Mouse (Mus musculus) stomach, embryonic 16.5 days (tissue): ENCODE measurements around the gene Dab2. TPM values are rescaled to one million over a fixed set of nuclear protein-coding genes. Genes with fewer than 3 reads are reported as not detected.

Source experiments
- ATAC-seq: fragments of 200-750 bp; cut with Nextera tagmentation; 2 replicates; pipeline ENCODE4 v1.8.0; 2017; ENCODE audit warnings: moderate number of reproducible peaks, moderate TSS enrichment; ENCODE audit not compliant: insufficient read depth, low FRiP score
- H3K27ac ChIP-seq: fragments of 300-500 bp; sonication (generic); 2 replicates; pipeline ENCODE4 v1.5.1; 2014; ENCODE audit warnings: low read length
- H3K27me3 ChIP-seq: fragments of 300-500 bp; sonication (generic); 2 replicates; pipeline ENCODE4 v1.6.1; 2014; ENCODE audit warnings: low read length, control low read depth, mixed read lengths; ENCODE audit not compliant: control insufficient read depth, insufficient read depth
- H3K36me3 ChIP-seq: fragments of 300-500 bp; sonication (generic); 2 replicates; pipeline ENCODE4 v1.6.1; 2014; ENCODE audit warnings: low read length; ENCODE audit not compliant: control insufficient read depth, insufficient read depth
- H3K4me1 ChIP-seq: fragments of 300-500 bp; sonication (generic); 2 replicates; pipeline ENCODE4 v1.6.1; 2014; ENCODE audit warnings: low read length, control low read depth, mixed read lengths; ENCODE audit not compliant: control insufficient read depth, insufficient read depth
- H3K4me2 ChIP-seq: fragments of 300-500 bp; sonication (generic); 2 replicates; pipeline ENCODE4 v1.6.1; 2014; ENCODE audit warnings: low read depth, low read length, mixed read lengths
- H3K4me3 ChIP-seq: fragments of 300-500 bp; sonication (generic); replicated peaks from 2 replicates; pipeline ENCODE4 v1.5.1; 2014; ENCODE audit warnings: mild to moderate bottlenecking, low read length
- H3K9ac ChIP-seq: fragments of 300-500 bp; sonication (generic); 2 replicates; pipeline ENCODE4 v1.6.1; 2014; ENCODE audit warnings: low read length
- H3K9me3 ChIP-seq: fragments of 300-500 bp; sonication (generic); replicated peaks from 2 replicates; pipeline ENCODE4 v1.6.1; 2016; ENCODE audit warnings: low read length, control low read depth; ENCODE audit not compliant: control insufficient read depth
- WGBS: fragments of 180-500 bp; shearing (Covaris S2); extraction: QIAGEN DNeasy Blood & Tissue Kit; methylation state at CpG from one replicate; pipeline ENCODE4 v1.1.7; 2014; 5-methylcytosine and 5-hydroxymethylcytosine counted together
- polyA plus RNA-seq: library from polyadenylated mRNA; unstranded; fragments of >200 nt; fragmentation: Nextera tagmentation; extraction: Ambion mirVana; gene quantifications from 2 replicates; pipeline ENCODE4 v1.2.1, GENCODE M21; 2015

Dab2 gene
- polyA plus RNA-seq, 1 experiment from 2014 or later: 50.0 TPM

GRCm38 (mm10) chr15:6385241-6385640, 85.7 kb downstream of the Dab2 start:
- ATAC-seq: no peak

DNA sequence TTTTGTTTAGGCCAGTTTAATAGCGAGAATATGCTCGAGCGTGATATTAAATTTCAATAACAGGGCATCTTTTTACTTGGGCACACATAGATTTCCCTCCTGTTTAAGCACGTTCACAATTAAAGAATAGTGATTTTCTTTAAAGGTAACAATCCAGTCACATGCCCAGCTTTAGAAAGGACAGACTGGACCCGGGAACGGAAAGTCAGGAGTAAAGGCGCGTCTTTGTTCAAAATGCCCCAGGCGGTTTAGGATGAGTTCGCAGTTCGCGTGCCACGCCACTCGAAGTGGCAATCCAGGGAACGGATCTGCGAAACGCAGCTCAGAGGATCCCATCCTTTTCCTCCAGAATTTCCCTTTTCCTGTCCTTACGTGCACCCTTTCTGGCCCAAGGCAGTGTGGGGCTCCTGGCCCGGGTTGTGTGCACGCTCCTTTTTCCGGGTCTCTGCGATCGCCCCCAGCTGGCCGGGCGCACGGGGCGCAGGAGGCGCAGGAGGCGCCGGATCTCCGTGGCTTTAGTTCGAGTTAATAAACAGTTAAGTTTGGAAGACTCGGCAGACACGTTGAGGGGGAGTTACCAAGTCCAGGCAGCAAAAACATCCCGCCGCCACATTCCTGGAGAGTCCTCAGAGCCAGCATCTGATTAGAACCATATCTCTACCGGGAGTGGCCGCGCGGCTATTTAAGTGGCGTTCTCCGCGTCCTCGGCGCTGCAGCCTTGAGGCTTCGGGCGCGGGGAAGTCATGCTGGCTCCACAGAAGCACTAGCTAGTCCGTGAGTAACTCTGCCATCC, 86.8 kb downstream of the Dab2 start:
- peak overlapping the region; percentile 57 for H3K4me3 ChIP-seq
- ATAC-seq: peak; percentile 91
- peak overlapping the region; percentile 72 for H3K9ac ChIP-seq
- H3K36me3 ChIP-seq: no peaks in the 10 kb centered on the region
- peak overlapping the region; percentile 29 for H3K27ac ChIP-seq
- peak overlapping the region; percentile 64 for H3K4me2 ChIP-seq
- H3K9me3 ChIP-seq: no peaks in the 10 kb centered on the region
- H3K4me1 ChIP-seq: peaks cover 20% of the 10 kb centered on the region
- no peaks in the 10 kb centered on the region for H3K27me3 ChIP-seq
- 2% methylated on average over 49 of the region's 49 CpGs for WGBS

More at GRCm38 (mm10) chr15:6385241-6385640, 85.7 kb downstream of the Dab2 start:
- no peaks in the 10 kb centered on the region for H3K36me3 ChIP-seq
- no peak overlapping the region for H3K4me2 ChIP-seq
- H3K9ac ChIP-seq: no peak overlapping the region
- H3K27me3 ChIP-seq: no peaks in the 10 kb centered on the region
- H3K4me1 ChIP-seq: peaks cover 13% of the 10 kb centered on the region
- no peaks in the 10 kb centered on the region for H3K9me3 ChIP-seq
- H3K4me3 ChIP-seq: no peak overlapping the region
- 34% methylated on average over 1 of the region's 1 CpGs for WGBS
- H3K27ac ChIP-seq: no peak overlapping the region

- WGBS: 8% methylated on average over 19 of the region's 19 CpGs
Measured at GRCm38 (mm10) chr15:6386961-6387728, 87.6 kb downstream of the Dab2 start.

GRCm38 (mm10) chr15:6387729-6388070, 88.1 kb downstream of the Dab2 start:
- Histone ChIP-seq H3K27me3 (no peaks in the 10 kb centered on the region), H3K9ac (peak overlapping the region; percentile 72), H3K4me3 (peak overlapping the region; percentile 57), H3K27ac (peak overlapping the region; percentile 15), H3K9me3 (no peaks in the 10 kb centered on the region), H3K36me3 (no peaks in the 10 kb centered on the region), H3K4me2 (peak overlapping the region; percentile 64), H3K4me1 (peaks cover 20% of the 10 kb centered on the region)
- WGBS: 10% methylated on average over 6 of the region's 6 CpGs
- ATAC-seq: no peak

More at GRCm38 (mm10) chr15:6386961-6387728, 87.6 kb downstream of the Dab2 start:
- Histone ChIP-seq H3K9ac (peak overlapping the region; percentile 72), H3K4me1 (peaks cover 20% of the 10 kb centered on the region), H3K4me3 (peak overlapping the region; percentile 57), H3K27ac (peak overlapping the region; percentile 29), H3K9me3 (no peaks in the 10 kb centered on the region), H3K36me3 (no peaks in the 10 kb centered on the region), H3K4me2 (peak overlapping the region; percentile 64), H3K27me3 (no peaks in the 10 kb centered on the region)
- no peak for ATAC-seq

GRCm38 (mm10) chr15:6388146-6388545, 88.6 kb downstream of the Dab2 start:
- Histone ChIP-seq H3K36me3 (no peaks in the 10 kb centered on the region), H3K4me3 (peak overlapping the region; percentile 57), H3K4me2 (peak overlapping the region; percentile 64), H3K9ac (peak overlapping the region; percentile 72), H3K27ac (peak overlapping the region; percentile 15; the same call in 1 of the 2 replicates), H3K27me3 (no peaks in the 10 kb centered on the region), H3K9me3 (no peaks in the 10 kb centered on the region), H3K4me1 (peaks cover 20% of the 10 kb centered on the region)
- WGBS: 53% methylated on average over 3 of the region's 3 CpGs
- ATAC-seq: no peak

DNA sequence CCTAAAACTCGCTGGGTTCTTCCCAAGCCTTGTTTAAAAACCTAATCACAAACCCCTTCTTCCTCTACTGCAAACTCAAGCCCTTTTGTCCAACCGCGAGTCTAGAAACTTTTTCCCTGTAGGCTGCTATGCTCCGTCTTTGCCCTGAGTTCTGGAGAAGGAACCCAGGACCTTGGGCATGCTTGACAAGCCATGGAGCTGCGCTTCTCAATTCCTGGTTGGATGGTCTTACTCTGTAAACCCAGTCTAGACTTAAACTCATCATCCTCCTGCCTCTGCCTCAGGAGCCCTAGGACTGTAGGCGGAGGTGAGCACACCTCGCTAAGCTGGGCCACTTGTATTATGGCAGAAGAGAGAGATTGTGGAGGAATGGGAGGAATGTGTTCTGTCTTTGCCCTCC, 89.0 kb downstream of the Dab2 start:
- H3K9ac ChIP-seq: peak overlapping the region; percentile 72
- H3K36me3 ChIP-seq: no peaks in the 10 kb centered on the region
- H3K27me3 ChIP-seq: no peaks in the 10 kb centered on the region
- H3K4me3 ChIP-seq: peak overlapping the region; percentile 57
- H3K4me1 ChIP-seq: peaks cover 20% of the 10 kb centered on the region
- no peaks in the 10 kb centered on the region for H3K9me3 ChIP-seq
- H3K4me2 ChIP-seq: peak overlapping the region; percentile 64
- no peak for ATAC-seq
- H3K27ac ChIP-seq: no peak overlapping the region
- WGBS: 88% methylated on average over 7 of the region's 7 CpGs

DNA sequence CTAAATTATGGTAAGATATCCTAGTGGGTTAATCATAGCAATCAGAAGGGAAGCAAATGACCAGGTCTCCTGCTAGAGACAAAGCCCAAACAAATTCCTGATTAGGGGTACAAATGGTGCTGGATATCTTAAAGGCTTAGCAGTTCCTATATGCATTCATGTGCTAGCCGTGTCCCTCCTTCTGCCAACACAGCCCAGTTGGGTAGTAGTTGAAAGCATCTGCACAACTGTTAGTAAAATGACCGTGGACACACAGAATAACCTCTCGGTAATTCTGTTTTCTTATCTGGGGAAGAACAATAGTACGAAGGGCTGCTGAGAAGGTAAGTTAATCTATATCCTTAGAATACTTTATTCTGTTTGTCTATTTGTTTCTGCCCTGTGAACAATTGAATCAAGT, 90.5 kb downstream of the Dab2 start:
- no peak for ATAC-seq

DNA sequence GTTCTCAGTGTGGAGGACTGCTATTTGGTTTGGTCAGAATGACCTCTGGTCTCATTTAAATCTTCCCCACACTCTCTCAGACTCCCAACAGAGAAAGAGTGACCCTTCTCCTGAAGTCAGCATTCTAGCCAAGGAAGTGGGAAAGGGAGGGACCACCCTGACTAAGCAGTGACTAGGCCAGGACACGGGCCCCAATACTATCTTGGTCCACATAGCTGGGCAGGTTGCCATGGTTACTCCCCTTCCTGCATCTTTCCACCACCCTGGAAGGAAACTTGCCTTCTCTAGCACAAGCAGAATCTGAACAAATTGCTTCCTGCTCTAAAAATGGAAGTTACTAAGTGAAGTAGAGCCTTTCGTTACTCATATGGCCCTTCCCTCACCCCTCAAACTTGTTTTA, 91.1 kb downstream of the Dab2 start:
- H3K27me3 ChIP-seq: no peaks in the 10 kb centered on the region
- H3K4me1 ChIP-seq: peaks cover 17% of the 10 kb centered on the region
- WGBS: 28% methylated on average over 2 of the region's 2 CpGs
- no peak for ATAC-seq
- H3K4me3 ChIP-seq: no peak overlapping the region
- H3K9ac ChIP-seq: no peak overlapping the region
- H3K27ac ChIP-seq: no peak overlapping the region
- no peaks in the 10 kb centered on the region for H3K9me3 ChIP-seq
- H3K36me3 ChIP-seq: no peaks in the 10 kb centered on the region
- H3K4me2 ChIP-seq: no peak overlapping the region

More for the DNA sequence above, 90.5 kb downstream of the Dab2 start:
- H3K9me3 ChIP-seq: no peaks in the 10 kb centered on the region
- no peaks in the 10 kb centered on the region for H3K27me3 ChIP-seq
- no peaks in the 10 kb centered on the region for H3K36me3 ChIP-seq
- H3K4me2 ChIP-seq: 0 out of 2 replicates have a peak overlapping the region, but pooled peaks have one; percentile 12
- peaks cover 17% of the 10 kb centered on the region for H3K4me1 ChIP-seq
- no peak overlapping the region for H3K4me3 ChIP-seq
- no peak overlapping the region for H3K9ac ChIP-seq
- no peak overlapping the region for H3K27ac ChIP-seq
- WGBS: 66% methylated on average over 4 of the region's 4 CpGs

DNA sequence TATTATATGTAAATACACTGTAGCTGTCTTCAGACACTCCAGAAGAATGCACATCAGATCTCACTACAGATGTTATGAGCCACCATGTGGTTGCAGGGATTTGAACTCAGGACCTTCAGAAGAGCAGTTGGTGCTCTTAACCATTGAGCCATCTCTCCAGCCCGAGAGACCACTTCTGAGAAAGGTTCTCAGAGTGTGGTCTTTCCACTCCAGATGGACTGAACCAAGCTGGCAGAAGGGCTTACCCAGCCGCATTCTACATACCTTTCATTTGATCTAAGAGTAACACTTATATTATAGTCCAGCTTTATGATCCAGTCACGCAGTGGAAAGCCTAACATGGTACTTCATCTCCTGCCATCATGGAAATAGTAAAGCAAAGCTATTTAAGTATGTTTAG, 92.3 kb downstream of the Dab2 start:
- no peak for ATAC-seq
- no peaks in the 10 kb centered on the region for H3K36me3 ChIP-seq
- no peak overlapping the region for H3K4me2 ChIP-seq
- no peaks in the 10 kb centered on the region for H3K9me3 ChIP-seq
- no peak overlapping the region for H3K4me3 ChIP-seq
- no peaks in the 10 kb centered on the region for H3K27me3 ChIP-seq
- no peak overlapping the region for H3K27ac ChIP-seq
- H3K9ac ChIP-seq: no peak overlapping the region
- WGBS: 86% methylated on average over 3 of the region's 3 CpGs
- H3K4me1 ChIP-seq: peaks cover 17% of the 10 kb centered on the region
